Mouse (Mus musculus) cortical plate, adult 2 months (tissue): ENCODE measurements at regions not wholly inside any gene's neighbourhood (a gene's known extent, or its start where the extent isn't known, plus 50 kb on each side); places are given as distances from the start of the nearest gene placed in this dataset.

ENCODE experiments used
- H3K27ac ChIP-seq: fragments of 200-500 bp; 2 replicates; pipeline ENCODE4 v1.5.1; 2012; ENCODE audit warnings: low read length, control low read depth, inconsistent platforms; ENCODE audit not compliant: insufficient read depth
- H3K4me1 ChIP-seq: fragments of 200-500 bp; 2 replicates; pipeline ENCODE4 v1.6.1; 2011; ENCODE audit warnings: low read length; ENCODE audit not compliant: control insufficient read depth, insufficient read depth
- H3K4me3 ChIP-seq: fragments of 200-500 bp; 2 replicates; pipeline ENCODE4 v1.5.1; 2011; ENCODE audit warnings: mild to moderate bottlenecking, low read length, control low read depth; ENCODE audit not compliant: insufficient read depth
- CTCF ChIP-seq: fragments of 200-500 bp; IDR thresholded peaks from 2 replicates; pipeline ENCODE4 v1.5.1; 2011; ENCODE audit warnings: mild to moderate bottlenecking, control low read depth, low read length; ENCODE audit not compliant: insufficient read depth; ENCODE audit errors: extremely low read depth
- POLR2A ChIP-seq: fragments of 200-500 bp; IDR thresholded peaks from 2 replicates; pipeline ENCODE4 v1.6.1; 2011; ENCODE audit warnings: mild to moderate bottlenecking, low read length, control low read depth; ENCODE audit not compliant: insufficient read depth; ENCODE audit errors: extremely low read depth

DNA sequence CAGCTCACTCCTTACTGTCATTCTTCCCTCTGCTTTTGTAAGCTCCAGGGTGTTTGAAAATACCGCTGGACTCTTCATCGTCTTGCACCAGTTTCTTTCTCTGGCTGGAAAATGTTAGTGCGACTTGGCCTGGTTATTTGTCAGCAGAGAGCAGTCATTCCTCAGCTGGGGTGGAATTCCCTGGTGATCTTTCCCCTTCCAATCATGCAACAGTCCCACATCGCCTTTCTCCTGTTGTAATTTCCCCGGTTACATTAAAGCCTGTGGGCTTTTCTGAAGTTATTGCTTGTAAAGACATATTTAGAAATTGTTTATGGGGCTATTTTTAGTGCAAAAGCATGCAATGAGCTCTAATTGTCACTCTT lies 216.8 kb upstream of the Map3k1 start:
- no peak for TF ChIP-seq CTCF
- TF ChIP-seq POLR2A, result no peak
- no peak overlapping the region for H3K4me3 ChIP-seq
- H3K27ac ChIP-seq, result no peak overlapping the region
- no peaks in the 10 kb centered on the region for H3K4me1 ChIP-seq

DNA sequence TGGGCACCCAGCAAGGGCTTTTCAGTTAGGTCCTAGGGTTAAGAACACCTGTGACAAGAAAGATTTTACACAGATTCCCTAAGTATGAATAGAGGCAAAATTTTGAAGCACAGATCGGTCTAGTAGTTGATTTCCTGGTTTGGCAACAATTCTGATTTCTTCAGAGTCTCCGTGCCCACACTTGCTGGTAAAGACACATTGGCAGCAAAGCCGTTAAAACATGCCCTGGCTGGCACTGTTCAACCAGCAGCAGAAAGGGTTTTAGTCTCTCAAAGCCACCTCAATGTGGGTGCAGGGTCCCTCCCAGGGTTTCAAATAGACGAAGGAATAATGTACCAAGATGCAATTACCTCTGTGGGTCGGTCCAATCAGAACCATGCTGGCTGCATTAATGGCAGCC lies 218.9 kb upstream of the Map3k1 start:
- Histone ChIP-seq H3K4me1 (no peaks in the 10 kb centered on the region), H3K4me3 (no peak overlapping the region), H3K27ac (no peak overlapping the region)
- no peak for TF ChIP-seq CTCF

DNA sequence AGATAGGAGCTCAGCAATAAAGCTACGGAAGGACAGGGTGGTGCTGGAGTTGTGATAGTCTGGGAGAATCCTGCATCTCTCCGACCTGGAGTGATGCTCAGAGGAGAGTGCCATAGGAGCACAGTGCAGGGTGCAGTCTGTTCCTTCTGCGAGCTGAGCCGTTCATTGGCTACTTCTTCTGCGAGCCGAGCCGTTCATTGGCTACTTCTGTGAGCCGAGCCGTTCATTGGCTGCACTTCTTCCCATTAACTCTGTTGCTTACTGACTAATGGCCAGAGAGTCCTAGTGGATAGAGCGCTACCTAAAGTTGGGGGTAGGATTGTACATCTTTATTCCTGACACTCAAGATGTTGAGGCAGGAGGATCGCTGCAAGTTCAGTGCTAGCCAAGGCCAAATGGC lies 222.3 kb upstream of the Map3k1 start:
- Histone ChIP-seq H3K4me1 (no peaks in the 10 kb centered on the region), H3K4me3 (no peak overlapping the region), H3K27ac (no peak overlapping the region)
- no peak for TF ChIP-seq CTCF
- no peak for TF ChIP-seq POLR2A

DNA sequence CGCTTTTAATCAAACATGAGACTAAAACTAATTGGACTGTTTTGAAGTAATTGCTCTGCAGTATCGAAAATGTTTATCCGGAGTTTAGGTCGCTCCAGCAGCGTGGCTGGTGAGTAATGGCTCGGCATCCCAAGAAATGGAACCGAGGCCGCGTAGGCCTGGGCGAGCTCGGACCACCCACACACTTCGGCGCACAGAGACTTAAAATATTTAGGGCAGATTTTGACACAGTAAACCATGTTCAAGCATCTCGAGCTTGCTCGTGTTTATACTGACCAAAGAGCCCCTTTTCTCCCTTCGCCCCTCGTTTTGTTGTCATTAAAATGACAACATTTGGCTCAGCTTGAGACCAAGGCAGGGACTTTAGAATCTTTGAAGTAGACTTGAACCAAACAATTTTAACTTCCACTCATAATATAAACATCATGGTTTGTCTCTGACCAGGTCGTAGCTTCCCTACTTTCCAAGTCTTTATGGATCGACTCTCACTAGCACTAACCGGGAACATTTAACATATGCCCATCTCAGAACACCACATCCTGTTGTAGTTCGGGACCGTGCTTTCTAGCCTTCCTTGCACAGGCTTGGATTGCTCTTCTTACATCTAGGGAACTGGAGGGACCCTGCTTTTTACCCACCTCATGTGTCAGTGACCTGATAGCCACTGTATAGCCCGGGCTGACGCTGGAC lies 223.0 kb upstream of the Map3k1 start:
- no peak overlapping the region for H3K4me3 ChIP-seq
- TF ChIP-seq CTCF (no peak), POLR2A (no peak)
- no peak overlapping the region for H3K27ac ChIP-seq
- no peaks in the 10 kb centered on the region for H3K4me1 ChIP-seq

DNA sequence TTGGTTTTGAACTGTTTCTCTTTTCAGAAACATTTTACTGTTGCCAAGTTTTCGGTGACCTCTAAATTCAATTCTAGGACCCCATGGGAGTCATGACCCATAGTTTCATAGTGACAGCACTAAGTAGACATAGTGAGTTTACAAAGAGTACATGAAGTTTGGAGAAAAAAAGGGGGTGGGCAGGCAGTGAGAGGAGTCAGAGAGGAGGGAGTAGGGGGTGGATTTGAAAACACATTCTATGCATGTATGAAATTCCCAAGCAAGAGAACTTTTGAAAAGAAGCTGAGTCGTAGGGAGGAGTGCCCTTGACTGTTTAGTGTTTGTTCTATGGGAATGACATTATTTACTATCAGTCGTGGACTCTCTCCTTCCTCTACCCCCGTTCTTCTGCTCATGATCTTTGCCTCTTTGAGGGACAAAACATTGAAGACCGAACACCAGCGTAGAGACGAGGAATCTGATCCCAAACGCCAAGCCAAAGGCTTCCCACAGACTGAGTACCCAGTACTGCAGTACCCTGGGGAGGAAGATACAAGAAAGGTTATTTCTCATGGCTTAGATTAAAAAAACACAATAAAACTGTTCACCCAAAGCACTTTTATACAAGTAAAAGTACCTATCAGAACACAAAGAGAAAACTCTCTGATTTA lies 229.1 kb upstream of the Map3k1 start:
- Histone ChIP-seq H3K4me1 (no peaks in the 10 kb centered on the region), H3K27ac (no peak overlapping the region), H3K4me3 (no peak overlapping the region)
- no peak for TF ChIP-seq POLR2A
- TF ChIP-seq CTCF, result no peak

DNA sequence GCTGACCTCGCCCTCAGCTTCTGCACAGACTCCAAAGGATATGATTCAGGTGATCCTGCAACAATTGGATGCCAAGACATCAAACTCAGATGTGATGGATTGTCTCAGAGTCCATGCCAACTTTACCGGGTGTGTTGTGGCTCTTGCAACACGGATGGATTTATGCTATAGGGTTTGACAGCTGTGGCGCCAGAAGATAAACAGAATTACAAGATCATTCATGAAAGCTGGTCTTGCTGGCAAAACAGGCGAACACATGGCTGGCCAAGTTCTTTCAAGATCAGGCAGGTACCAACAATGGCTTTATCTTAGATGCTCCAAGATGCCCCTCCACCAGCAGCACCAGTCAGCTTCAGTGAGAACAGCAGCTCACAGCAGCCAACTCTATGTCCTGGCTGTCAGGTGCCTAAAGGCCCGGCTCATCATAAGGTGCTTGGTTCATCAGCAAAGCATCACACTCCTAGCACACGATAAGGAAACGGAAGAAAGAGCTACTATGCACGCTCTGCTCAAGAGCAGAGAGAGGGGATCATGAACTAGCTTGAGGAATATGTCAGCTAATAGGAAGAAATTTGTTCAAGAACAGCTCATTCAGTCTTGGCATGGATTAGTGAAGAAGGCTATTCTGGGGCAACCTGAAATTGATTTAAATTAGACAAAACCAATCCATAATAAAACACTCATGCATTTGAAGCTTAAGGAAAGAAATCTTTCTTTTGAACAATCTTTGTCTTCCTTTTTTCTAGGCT lies 229.9 kb upstream of the Map3k1 start:
- no peaks in the 10 kb centered on the region for H3K4me1 ChIP-seq
- no peak for TF ChIP-seq CTCF
- TF ChIP-seq POLR2A, result no peak
- H3K4me3 ChIP-seq, result no peak overlapping the region
- no peak overlapping the region for H3K27ac ChIP-seq

DNA sequence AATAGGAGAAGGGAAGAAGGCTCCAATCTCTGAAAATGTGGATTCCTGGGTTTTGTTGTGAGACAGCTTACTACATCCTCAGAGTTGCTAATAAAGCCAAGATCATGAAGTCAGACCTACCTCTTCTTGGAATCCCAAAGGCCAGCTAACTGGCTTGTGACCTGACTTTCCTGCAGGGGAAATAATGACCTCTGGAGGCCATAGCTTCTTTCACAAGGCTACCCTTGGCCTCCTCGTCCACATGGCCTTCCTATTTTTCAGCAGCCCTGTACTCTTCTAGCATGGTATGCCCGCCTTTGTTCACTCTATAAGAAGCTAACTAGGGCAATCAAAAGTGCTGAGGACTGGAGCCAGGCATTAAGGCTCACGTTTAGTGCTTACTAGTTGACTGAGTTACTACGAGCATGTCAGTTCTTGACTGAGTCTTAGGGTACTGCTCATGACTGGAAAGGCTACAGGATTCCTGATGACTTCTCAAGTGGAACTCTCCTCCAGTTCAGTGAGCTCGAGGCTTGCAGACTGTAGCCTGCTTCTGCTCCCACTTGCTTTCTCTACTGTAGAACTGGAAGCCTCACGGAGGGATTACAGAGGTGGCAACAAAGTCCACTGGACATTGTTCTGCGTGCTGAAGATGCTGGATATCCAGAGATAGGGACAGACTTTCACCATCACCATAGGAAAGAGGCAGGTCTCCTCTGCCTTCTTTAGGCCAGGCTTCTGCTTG lies 230.8 kb upstream of the Map3k1 start:
- H3K4me3 ChIP-seq, result no peak overlapping the region
- TF ChIP-seq CTCF, result no peak
- no peak for TF ChIP-seq POLR2A

DNA sequence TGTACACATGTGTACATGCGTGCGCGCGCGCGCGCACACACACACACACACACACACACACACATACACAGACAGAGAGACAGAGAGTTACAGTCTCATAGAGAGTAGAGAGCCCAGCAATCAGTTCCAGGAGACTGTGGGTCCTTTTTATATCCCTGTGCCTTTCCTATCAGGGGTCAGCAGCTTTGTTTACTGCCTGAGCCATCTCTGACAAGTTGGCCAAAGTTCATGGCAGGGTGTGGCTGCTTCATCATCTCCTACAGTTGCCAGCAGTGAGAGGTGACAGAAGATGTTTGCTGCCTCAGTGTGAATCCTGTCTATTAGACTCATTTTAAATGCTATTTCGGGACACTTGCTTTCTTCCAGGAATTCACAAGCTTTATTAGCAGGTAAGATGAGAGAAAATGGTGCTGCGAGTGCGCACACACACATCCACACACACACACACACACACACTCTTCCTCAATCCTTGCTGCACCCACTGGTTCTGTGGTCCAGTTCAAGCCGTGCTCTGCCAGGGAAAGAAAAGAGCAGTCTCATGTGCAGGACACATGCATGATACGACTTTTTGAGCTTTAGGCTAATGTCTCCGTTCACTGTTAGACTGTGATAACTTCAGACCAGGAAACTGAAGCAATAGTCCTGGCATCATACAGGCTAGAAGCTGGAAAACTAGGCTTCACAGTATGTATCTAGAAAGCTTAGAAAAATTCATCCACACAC lies 234.9 kb upstream of the Map3k1 start:
- Histone ChIP-seq H3K27ac (no peak overlapping the region), H3K4me3 (no peak overlapping the region)
- TF ChIP-seq POLR2A, result no peak
- no peak for TF ChIP-seq CTCF

More for the DNA sequence above, 230.8 kb upstream of the Map3k1 start:
- no peaks in the 10 kb centered on the region for H3K4me1 ChIP-seq
- H3K27ac ChIP-seq, result no peak overlapping the region

DNA sequence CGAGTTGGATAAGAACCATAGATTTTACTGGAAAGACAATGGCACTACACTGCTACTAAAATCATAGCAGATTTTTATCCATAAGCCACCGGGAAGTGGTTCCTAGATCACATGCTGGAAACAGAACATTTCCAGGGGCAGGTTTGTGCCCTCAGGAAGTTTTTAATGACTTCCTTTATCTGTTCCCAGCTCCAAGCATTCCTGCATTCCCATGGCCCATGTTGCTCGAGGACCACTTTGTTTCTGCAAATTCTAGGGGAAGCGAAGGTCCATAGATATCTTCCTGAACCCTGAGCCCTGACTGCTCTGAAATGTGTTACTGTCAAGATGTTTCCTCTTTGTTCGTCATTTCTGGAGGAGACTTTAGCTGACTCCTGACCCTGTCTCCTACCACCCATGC lies 235.6 kb upstream of the Map3k1 start:
- no peak for TF ChIP-seq CTCF
- TF ChIP-seq POLR2A, result no peak
- Histone ChIP-seq H3K4me3 (no peak overlapping the region), H3K4me1 (no peaks in the 10 kb centered on the region), H3K27ac (no peak overlapping the region)

More for the DNA sequence above, 234.9 kb upstream of the Map3k1 start:
- no peaks in the 10 kb centered on the region for H3K4me1 ChIP-seq
